Mouse (Mus musculus) liver, adult 2 months (tissue): ENCODE results near the gene Nbea.

Source experiments
- CTCF ChIP-seq: fragments of 200-500 bp; IDR thresholded peaks from 2 replicates; pipeline ENCODE4 v1.5.1; 2011; ENCODE audit warnings: low read depth, low read length, control low read depth
- POLR2A ChIP-seq: fragments of 200-500 bp; IDR thresholded peaks from 2 replicates; pipeline ENCODE4 v1.6.1; 2011; ENCODE audit warnings: low read length, control low read depth; ENCODE audit not compliant: insufficient read depth; ENCODE audit errors: extremely low read depth

DNA sequence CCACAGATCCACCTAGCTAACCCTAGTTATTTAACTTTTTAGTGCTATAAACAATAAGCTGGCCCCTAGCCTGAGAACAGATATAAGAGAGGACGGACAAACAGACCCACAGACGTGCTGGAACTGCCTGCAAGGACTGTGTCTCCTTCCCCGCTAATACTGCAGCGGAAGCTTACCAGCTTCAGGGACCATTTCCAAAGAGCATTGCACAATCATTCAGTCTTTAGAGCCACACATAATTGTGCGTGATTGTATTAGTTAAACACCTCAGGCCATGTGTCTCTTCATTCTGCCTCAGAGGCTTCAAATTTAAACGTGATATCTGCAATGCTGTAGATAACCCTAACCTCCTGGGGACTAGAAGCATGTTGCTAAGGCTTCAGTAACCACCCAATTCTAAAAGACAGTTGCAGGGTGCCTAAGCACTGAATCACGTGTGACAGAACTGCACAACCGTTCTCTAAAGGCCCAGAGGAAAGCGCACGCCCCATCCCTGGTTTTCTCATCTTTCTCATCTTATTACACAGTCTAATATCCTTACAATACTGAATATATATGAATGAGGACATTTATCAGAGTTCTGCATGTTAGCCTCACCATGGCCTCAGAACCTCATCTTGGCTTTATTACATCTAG lies 296.2 kb downstream of the Nbea start:
- no peak for TF ChIP-seq CTCF
- no peak for TF ChIP-seq POLR2A
